Mouse (Mus musculus) testis, postnatal 14 days (tissue): Measurements from ENCODE around the gene Rdm1.

Experiments used
- DNase-seq: peaks from one replicate; pipeline ENCODE4 v3.0.0; 2021; ENCODE audit warnings: low spot score

The Rdm1 gene

DNA sequence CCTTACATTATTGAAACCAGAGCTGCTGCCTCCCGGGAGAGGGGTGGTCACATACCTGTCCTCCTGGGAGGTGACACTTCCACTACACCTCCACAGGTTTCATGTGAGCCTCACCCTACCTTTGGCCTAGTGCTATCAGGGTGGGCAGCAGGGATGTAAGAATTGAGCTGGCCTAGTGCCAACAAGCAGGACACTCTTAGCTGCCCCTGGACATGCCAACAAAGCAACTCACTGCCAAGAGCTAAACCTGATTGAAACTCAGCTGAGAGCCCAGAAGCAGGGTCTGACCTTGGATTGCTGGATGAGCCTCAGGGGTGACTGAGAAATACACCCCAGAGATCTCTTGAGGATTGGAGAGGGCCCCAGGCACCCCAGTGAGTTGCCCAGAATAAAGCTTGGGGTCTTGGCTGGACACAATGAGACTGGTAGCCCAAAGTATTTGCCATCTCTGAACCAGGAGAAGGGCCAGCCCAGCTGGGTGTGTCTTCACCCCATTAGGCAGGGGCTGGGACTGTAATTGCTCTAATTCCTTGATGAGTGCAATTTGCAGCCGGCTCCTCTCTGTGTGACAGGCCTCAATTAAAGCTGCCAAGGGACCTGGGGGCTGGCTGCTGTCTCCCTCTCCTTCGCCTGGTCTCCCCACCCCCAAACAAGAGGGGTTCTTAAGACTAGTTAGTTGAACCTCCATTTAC lies 53.8 kb downstream of the Rdm1 start:
- no peak for DNase-seq

DNA sequence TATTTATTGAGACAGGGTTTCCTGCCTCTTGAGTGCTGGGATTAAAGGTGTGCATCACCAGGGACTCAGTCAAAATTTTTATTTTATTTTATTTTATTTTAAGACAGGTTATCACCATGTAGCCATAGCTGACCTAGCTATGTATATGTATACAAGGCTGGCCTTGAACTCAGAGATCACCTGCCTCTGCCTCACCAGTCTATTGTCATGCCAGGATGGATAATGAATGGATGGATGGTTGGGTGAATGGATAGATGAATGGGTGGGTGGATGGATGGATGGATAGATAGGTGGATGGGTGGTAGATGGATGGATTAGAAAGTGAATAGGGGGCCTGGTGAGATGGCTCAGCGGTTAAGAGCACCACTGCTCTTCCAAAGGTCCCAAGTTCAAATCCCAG lies 55.0 kb downstream of the Rdm1 start:
- no peak for DNase-seq

DNA sequence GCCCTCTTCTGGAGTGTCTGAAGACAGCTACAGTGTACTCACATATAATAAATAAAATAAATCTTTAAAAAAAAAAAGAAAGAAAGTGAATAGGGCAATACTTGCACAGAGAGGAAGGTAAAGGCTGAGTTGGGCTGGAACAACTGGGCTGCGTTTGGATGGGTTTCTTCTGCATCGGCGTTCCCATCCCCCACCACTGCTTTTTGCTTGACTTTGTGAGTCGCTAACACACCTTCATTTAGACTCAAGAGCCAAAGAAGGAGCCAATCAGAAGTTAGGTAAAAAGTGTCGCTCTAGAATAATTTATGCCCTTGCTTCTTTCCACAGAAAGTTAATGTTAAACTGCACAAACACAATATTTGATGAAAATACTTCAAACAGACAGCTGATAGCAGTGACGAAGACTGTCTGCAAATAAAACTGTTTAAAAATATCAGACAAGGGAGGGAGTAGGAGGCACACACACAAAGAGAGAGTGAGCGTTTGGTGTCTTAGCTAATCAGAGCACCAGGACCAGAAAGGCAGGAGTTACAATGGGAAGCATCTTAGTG lies 55.5 kb downstream of the Rdm1 start:
- DNase-seq, result no peak
